Mouse (Mus musculus): ENCODE results near the gene Zfyve19. TPM values are rescaled to one million over a fixed set of nuclear protein-coding genes. Genes with fewer than 3 reads are reported as not detected.

Zfyve19 gene
- 40.4 TPM for polyA plus RNA-seq (2021)

DNA sequence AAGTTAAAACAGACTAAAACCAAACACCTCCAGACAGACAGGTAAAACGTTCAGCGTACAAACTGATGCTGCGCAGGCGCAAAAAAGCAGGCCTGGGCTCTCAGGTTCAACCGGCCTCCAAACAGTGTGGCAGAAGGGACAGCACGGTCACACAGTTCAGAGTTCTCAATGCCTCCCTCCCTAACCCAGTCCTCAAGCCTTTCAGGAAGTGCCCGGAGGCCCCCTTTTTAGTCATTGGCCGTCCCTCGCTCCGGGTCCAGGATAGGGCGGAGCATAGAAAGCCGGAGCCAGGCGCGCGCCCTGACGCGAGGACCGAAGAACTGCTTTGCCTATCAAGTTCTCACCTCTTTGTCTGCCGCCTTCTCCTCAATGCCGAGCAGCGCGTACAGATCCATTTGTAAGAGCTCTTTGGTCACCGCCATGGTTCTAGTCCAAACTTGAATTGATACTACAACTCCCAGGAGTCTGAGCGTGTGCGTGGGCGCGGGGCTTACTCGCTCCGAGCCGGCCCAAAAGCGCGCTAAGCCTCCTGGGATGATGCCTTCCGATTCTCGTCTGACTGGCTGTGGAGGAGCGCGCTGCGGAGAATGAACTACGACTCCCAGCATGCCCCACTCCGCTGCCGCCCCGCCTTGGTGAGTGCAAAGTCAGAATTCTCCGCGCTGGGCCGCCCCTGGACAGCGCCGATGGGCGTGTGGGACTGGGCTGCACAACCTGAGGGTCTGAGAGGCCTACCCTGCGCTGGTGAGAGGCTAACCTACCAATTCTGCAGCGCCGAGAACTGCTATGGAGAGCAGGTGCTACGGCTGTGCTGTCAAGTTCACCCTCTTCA, at the start of gene Zfyve19, which contains the start of gene Dnajc17:
TSS of gene Zfyve19 (plus strand) at position 274 of the 832 bp plus-strand sequence.
TSS of gene Dnajc17 (minus strand) at position 452 of the 832 bp plus-strand sequence.
- POLR2A ChIA-PET: interaction anchor here (1.1 kb wide), 1 partner anchor 10 kb away, joined by 4 read pairs; no protein-coding TSS in a partner anchor
- DNase-seq (ENCODE audit: low read depth, low spot score): peak; percentile 83
- no peak for TF ChIP-seq CTCF (IDR thresholded peaks at IDR 0.05)
- H3K27me3 ChIP-seq: no peaks in the 10 kb centered on the region
- CTCF ChIA-PET: interaction anchor here (1.2 kb wide), 1 partner anchor 15 kb away, joined by 3 read pairs; no protein-coding TSS in a partner anchor
- in situ Hi-C loops (cut with MboI; ENCODE audit: low pct_unique_long_range_greater_than_20kb): loop anchor here (10.0 kb wide), 1 partner anchor 76 kb away; the partner anchor contains the start of gene Vps18
- peak; percentile 92 for ATAC-seq

DNA sequence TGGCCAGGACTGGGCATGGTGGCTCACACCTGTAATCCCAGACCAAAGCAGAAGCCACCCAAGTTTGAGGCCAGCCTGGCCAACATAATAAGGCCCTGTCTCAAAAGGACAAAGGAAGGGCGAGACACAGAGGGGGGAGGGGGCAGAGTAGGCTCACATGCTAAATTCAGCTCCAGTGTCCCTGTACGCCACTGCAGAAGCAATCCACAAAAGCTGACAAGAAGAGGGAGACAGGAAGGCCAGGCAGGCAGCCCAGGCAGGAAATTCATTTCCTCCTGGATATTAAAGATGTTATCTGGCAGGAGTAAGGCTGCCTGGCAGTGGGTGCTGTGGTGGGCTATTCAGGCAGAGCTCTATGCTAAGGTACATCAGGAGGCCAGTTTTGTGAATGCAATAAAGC, 47.2 kb upstream of the Zfyve19 start:
- ATAC-seq: no peak

DNA sequence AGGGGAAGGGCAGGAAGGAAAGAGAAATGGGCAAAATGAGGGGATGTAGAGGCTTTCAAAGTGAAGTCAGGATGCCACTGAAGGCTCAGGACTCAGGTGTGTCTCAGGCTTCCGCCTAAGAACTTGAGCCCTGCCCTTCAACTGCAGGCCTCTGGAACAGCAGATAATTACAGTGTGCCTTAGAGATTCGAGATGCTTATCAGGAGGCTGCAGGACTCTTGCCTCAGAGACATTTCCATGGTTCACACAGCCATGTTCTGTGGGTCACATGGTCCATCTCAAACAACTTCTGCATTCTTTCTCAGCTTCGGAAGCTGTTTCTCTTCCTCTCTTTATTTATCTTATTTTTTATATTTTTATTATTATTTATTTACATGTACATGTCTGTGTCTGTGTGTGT, 45.3 kb upstream of the Zfyve19 start:
- no peak for DNase-seq (ENCODE audit: low read depth, low spot score)
- POLR2A ChIA-PET: no interaction called here
- TF ChIP-seq CTCF (IDR thresholded peaks at IDR 0.05): no peak
- in situ Hi-C loops (cut with MboI; ENCODE audit: low pct_unique_long_range_greater_than_20kb): no loop called here
- no peak for ATAC-seq
- CTCF ChIA-PET: interaction anchor here (1.1 to 1.4 kb wide), 2 partner anchors 9 to 22 kb away, joined by 3 read pairs; no protein-coding TSS in a partner anchor
- no peaks in the 10 kb centered on the region for H3K27me3 ChIP-seq

More for the DNA sequence above, 47.2 kb upstream of the Zfyve19 start:
- POLR2A ChIA-PET: no interaction called here
- in situ Hi-C loops (cut with MboI; ENCODE audit: low pct_unique_long_range_greater_than_20kb): no loop called here
- no peak for TF ChIP-seq CTCF (IDR thresholded peaks at IDR 0.05)
- DNase-seq (ENCODE audit: low read depth, low spot score): no peak
- no peaks in the 10 kb centered on the region for H3K27me3 ChIP-seq
- CTCF ChIA-PET: interaction anchor here (0.7 to 1.6 kb wide), 3 partner anchors 11 to 28 kb away, joined by 3 read pairs; no protein-coding TSS in a partner anchor

DNA sequence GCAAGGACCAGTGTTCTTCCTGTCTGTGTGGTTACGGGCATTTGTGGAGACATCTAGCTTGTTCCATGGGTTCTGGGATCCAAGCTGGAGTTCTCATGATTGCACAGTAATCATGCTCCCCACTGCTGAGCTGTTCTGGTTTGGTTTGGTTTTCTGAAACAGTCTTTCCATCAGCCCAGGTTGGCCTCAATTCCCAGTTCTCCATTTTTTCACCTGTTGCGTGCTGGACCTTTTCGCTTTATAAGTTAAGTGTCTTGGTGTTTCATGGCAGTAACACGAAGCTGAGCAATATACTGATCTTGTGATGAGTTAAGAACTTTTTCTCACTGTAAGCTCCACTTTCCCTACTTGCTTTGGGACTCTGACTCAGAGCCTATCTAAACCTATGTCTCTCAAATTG, 44.4 kb upstream of the Zfyve19 start:
- no peak for ATAC-seq
- POLR2A ChIA-PET: interaction anchor here (0.6 to 1.2 kb wide), 2 partner anchors 10 to 26 kb away, joined by 3 to 5 read pairs; partner anchors contain the start of gene Gm14137
- no peak for TF ChIP-seq CTCF (IDR thresholded peaks at IDR 0.05)
- CTCF ChIA-PET: interaction anchor here (1.4 to 2.2 kb wide), 2 partner anchors 23 to 25 kb away, joined by 3 to 11 read pairs; no protein-coding TSS in a partner anchor
- no peak for DNase-seq (ENCODE audit: low read depth, low spot score)
- in situ Hi-C loops (cut with MboI; ENCODE audit: low pct_unique_long_range_greater_than_20kb): no loop called here
- H3K27me3 ChIP-seq: no peaks in the 10 kb centered on the region

DNA sequence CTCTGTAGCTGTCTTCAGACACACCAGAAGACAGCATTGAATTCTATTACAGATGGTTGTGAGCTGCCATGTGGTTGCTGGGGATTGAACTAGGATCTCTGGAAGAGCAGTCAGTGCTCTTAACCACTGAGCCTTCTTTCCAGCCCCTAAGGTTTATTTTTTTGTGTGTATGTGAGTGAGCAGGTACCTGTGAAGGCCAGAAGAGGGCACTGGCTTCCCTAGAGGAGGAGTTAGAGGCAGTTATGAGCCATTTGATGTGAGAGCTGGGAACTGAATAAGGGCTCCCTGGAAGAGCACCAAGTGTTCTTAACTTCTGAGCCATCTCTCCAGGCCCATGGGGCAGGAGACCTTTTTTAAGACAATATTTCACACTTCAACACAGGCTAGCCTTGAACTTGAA, 43.0 kb upstream of the Zfyve19 start:
- POLR2A ChIA-PET: no interaction called here
- DNase-seq (ENCODE audit: low read depth, low spot score): no peak
- TF ChIP-seq CTCF (IDR thresholded peaks at IDR 0.05): no peak
- H3K27me3 ChIP-seq: no peaks in the 10 kb centered on the region
- in situ Hi-C loops (cut with MboI; ENCODE audit: low pct_unique_long_range_greater_than_20kb): no loop called here
- CTCF ChIA-PET: interaction anchor here (1.2 to 2.2 kb wide), 5 partner anchors 9 to 80 kb away, joined by 3 to 11 read pairs (median 3); partner anchors contain the start of gene Gm14137
- no peak for ATAC-seq

DNA sequence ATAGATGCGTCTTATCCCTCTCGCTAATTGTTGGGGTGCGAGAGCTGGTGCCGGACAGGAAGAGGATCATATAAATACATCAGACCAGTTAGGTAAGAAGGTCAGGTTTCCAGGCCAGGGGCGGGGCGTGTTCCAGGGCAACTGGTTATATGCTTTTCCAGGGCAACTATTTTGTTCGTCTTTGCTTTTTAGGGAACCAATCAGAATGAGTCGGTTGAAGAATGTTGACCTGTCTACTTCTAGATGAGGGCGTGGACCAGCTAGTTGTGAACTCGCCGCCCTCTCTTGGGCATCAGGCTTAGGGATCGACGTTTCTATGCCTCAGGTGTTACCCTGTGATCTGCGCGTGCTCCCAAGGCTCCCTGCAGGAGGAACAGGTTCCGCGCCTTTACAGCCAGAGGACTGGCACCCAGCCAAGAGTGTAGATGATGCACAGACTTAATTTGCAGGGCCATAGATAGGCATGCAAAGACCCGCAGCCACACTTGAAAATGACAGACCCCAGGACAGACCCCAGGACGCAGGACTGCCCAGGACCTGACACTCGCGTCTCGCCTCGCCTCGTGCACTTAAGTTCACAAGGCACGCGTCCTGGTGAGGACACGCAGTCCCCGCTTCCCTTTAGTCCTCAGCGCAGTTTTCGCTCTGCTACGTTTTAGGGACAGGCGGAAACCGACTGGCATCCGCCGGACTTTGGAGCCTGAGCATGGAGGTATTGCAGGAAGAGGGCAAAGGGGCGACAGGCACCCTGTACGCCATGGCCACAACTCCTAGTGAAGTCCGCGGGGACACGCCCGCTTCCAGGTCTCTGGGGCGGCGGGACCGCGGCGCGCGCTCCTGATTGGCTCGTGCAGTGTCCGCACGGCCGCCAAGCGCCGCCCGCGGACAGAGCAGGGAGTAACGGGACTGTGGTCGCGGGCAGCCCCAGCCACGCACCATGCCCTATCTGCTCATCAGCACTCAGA, 41.2 kb upstream of the Zfyve19 start, which contains the start of gene Gchfr:
TSS of gene Gchfr (plus strand) at position 873 of the 965 bp plus-strand sequence.
- in situ Hi-C loops (cut with MboI; ENCODE audit: low pct_unique_long_range_greater_than_20kb): no loop called here
- CTCF ChIA-PET: interaction anchor here (0.8 to 1.8 kb wide), 4 partner anchors 10 to 22 kb away, joined by 3 to 6 read pairs (median 4); no protein-coding TSS in a partner anchor
- no peak for TF ChIP-seq CTCF (IDR thresholded peaks at IDR 0.05)
- ATAC-seq: peak; percentile 64
- no peak for DNase-seq (ENCODE audit: low read depth, low spot score)
- POLR2A ChIA-PET: no interaction called here
- no peaks in the 10 kb centered on the region for H3K27me3 ChIP-seq

DNA sequence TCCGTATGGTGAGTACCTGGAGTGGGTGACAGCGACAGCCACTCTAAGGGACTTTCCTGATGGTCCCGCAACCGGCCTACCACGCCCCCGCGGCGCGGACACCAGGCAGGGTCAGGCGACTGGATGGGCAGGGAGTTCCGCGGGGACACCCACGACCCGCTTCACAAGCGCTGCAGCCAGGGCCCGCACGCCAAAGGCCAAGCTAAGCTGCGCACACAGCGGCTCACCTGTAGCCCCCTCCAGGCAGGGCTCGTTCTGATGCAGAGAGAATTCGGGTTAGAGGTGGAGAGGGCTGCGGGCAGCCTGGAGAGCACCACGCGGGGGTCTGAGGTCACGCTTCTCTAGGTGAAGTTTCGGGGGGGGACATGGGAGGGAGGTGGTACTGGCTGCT, 40.6 kb upstream of the Zfyve19 start:
- no peak for ATAC-seq
- in situ Hi-C loops (cut with MboI; ENCODE audit: low pct_unique_long_range_greater_than_20kb): no loop called here
- CTCF ChIA-PET: no interaction called here
- no peaks in the 10 kb centered on the region for H3K27me3 ChIP-seq
- no peak for TF ChIP-seq CTCF (IDR thresholded peaks at IDR 0.05)
- DNase-seq (ENCODE audit: low read depth, low spot score): no peak
- POLR2A ChIA-PET: no interaction called here

DNA sequence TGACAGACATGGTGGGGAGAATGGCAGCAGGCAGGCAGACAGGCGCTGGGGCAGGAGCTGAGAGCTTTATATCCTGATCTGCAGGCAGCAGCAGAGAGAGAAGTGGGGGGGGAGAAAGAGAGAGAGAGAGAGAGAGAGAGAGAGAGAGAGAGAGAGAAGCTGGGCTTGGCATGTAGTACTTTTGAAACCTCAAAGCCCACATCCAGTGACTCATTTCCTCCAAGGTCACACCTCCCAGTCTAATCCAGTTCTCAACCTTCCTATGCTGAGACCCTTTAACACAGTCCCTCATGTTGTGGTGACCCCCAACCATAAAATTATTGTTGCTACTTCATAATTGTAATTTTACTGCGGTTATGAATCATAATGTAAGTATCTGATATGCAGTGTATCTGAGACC, 38.1 kb upstream of the Zfyve19 start:
- POLR2A ChIA-PET: no interaction called here
- ATAC-seq (no peak), DNase-seq (ENCODE audit: low read depth, low spot score) (no peak)
- in situ Hi-C loops (cut with MboI; ENCODE audit: low pct_unique_long_range_greater_than_20kb): no loop called here
- TF ChIP-seq CTCF (IDR thresholded peaks at IDR 0.05): no peak
- CTCF ChIA-PET: interaction anchor here (1.0 to 1.7 kb wide), 2 partner anchors 11 to 19 kb away, joined by 3 to 4 read pairs; no protein-coding TSS in a partner anchor
- no peaks in the 10 kb centered on the region for H3K27me3 ChIP-seq

DNA sequence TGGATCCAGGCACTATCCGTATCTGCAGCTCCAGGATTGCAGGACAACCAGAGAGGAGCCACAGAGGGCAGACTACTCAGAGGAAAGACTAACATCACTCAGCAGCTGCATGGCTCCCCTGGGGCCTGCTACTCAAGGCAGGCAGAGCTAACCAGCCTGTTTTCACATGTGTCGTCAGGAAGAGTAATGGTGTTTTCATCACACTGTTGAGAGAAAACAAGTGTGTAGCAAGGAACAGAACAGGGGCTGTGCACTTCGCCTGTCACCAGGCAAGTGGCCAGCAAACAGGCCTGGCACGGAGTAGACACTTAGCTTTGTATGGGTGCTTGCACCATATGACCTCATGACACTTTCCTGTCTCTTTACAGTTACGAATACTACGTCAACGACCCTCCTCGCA, 36.8 kb upstream of the Zfyve19 start:
- CTCF ChIA-PET: interaction anchor here (1.0 to 2.0 kb wide), 3 partner anchors 9 to 18 kb away, joined by 3 to 7 read pairs (median 3); no protein-coding TSS in a partner anchor
- no peak for DNase-seq (ENCODE audit: low read depth, low spot score)
- TF ChIP-seq CTCF (IDR thresholded peaks at IDR 0.05): no peak
- POLR2A ChIA-PET: no interaction called here
- in situ Hi-C loops (cut with MboI; ENCODE audit: low pct_unique_long_range_greater_than_20kb): no loop called here
- ATAC-seq: no peak
- H3K27me3 ChIP-seq: no peaks in the 10 kb centered on the region

DNA sequence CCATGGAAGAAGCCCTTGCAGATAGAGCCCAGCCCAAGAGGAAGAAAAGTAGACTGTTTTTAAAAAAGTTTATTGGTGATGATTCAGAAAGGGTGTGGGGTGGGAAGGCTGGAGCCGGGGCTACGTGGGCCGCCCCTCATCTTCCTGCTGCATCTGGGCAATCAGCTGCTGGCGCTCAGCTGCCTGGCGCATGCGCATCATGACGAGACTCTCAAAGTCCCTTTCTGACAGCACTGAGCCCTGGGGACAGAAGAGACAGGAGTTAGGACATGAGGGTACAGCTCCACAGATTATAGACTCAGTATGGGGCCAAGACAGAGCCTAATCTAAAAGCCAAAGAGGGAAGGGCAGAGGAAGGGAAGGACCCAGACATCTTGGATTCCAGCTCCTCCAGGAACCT, 36.0 kb upstream of the Zfyve19 start:
- no peaks in the 10 kb centered on the region for H3K27me3 ChIP-seq
- DNase-seq (ENCODE audit: low read depth, low spot score) (no peak), ATAC-seq (no peak)
- in situ Hi-C loops (cut with MboI; ENCODE audit: low pct_unique_long_range_greater_than_20kb): no loop called here
- TF ChIP-seq CTCF (IDR thresholded peaks at IDR 0.05): no peak
- ChIA-PET POLR2A (interaction anchor here (0.9 kb wide), 1 partner anchor 15 kb away, joined by 3 read pairs; the partner anchor contains the start of gene Rmdn3), CTCF (interaction anchor here (0.9 to 2.0 kb wide), 3 partner anchors 9 to 17 kb away, joined by 3 to 7 read pairs (median 3); no protein-coding TSS in a partner anchor)
